13 mouse cellular contexts compared by ENCODE assay signal in the genomic region with DNA sequence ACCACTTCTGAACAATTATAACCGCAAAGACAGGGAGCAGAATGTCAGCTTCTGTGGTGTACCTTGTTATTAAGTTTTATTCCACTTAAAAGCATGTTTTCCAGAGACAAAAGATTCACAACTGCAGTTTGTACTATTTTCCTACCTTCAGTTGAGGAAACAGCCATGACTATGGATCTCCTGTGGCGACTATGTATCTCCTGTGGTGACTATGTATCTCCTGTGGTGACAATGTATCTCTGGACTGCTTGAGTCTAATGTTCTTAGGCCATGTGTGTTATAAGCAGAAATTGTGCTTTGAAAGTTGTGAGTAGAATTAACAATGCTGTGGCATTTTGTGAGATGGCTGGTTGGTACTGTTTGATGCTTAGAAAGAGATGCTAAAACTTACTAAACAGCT. TPM values are rescaled to one million over a fixed set of nuclear protein-coding genes. Genes with fewer than 3 reads are reported as not detected.
DNase-seq lines count a peak whose midpoint lies in the region; ATAC-seq and TF ChIP-seq lines count a peak whose summit lies in the region.
"Had no signal": no experiment of that assay in that cellular context is flagged by ENCODE, and none has a peak within 500 bp of the region (broad histone marks: within the 10 kb centered on the region; RNA-seq: fewer than 3 reads in every experiment).

No protein-coding gene starts in this region.

- peak overlapping the region; percentile 49; the same call in 1 of the 2 replicates for H3K4me3 ChIP-seq in heart, embryonic 15.5 days
- peak overlapping the region; percentile 39; the same call in 1 of the 2 replicates for H3K4me3 ChIP-seq in midbrain, postnatal 0 days (ENCODE audit: low read depth, low read length)
- no peak overlapping the region for H3K4me3 ChIP-seq in midbrain, embryonic 14.5 days (replicated peaks; ENCODE audit: low read depth, low read length)
- H3K4me3 ChIP-seq in brown adipose tissue, adult 24 weeks (ENCODE audit: insufficient read depth, low read depth, low read length) = no peak overlapping the region
- H3K4me3 ChIP-seq in lung, postnatal 0 days (ENCODE audit: low read depth, low read length) = no peak overlapping the region
- H3K4me3 ChIP-seq: midbrain, embryonic 12.5 days had no signal

- TF ChIP-seq EP300 in lung, postnatal 0 days (IDR thresholded peaks at IDR 0.05) = no peak

- no peaks in the 10 kb centered on the region for H3K36me3 ChIP-seq in heart, embryonic 15.5 days
- H3K36me3 ChIP-seq in midbrain, postnatal 0 days (ENCODE audit: insufficient read depth, low read length) = no peaks in the 10 kb centered on the region
- H3K36me3 ChIP-seq in midbrain, embryonic 14.5 days (ENCODE audit: control insufficient read depth, insufficient read depth, low read length) = no peaks in the 10 kb centered on the region
- no peaks in the 10 kb centered on the region for H3K36me3 ChIP-seq in lung, postnatal 0 days (ENCODE audit: insufficient read depth, low read length)
- H3K36me3 ChIP-seq: forebrain, embryonic 10.5 days; hindbrain, embryonic 10.5 days; limb, embryonic 10.5 days; midbrain, embryonic 12.5 days had no signal

- TF ChIP-seq CTCF in midbrain, postnatal 0 days (IDR thresholded peaks at IDR 0.05) = no peak
- no peak for TF ChIP-seq CTCF in lung, postnatal 0 days (IDR thresholded peaks at IDR 0.05)

- H3K9me3 ChIP-seq in heart, embryonic 15.5 days (replicated peaks) = no peaks in the 10 kb centered on the region
- no peaks in the 10 kb centered on the region for H3K9me3 ChIP-seq in midbrain, postnatal 0 days (ENCODE audit: low read length)
- no peaks in the 10 kb centered on the region for H3K9me3 ChIP-seq in midbrain, embryonic 14.5 days (ENCODE audit: control insufficient read depth, low read length)
- H3K9me3 ChIP-seq in lung, postnatal 0 days (ENCODE audit: low read length) = no peaks in the 10 kb centered on the region
- H3K9me3 ChIP-seq: forebrain, embryonic 10.5 days; hindbrain, embryonic 10.5 days; limb, embryonic 10.5 days; midbrain, embryonic 12.5 days had no signal

- WGBS in heart, embryonic 15.5 days = 64% methylated on average over 2 of the region's 2 CpGs
- WGBS in midbrain, postnatal 0 days = 66% methylated on average over 2 of the region's 2 CpGs
- WGBS in midbrain, embryonic 14.5 days = 64% methylated on average over 2 of the region's 2 CpGs
- 67% methylated on average over 2 of the region's 2 CpGs for WGBS in lung, postnatal 0 days

- no peak overlapping the region for H3K9ac ChIP-seq in heart, embryonic 15.5 days
- H3K9ac ChIP-seq in midbrain, postnatal 0 days (replicated peaks; ENCODE audit: low read length, poor library complexity, severe bottlenecking) = no peak overlapping the region
- H3K9ac ChIP-seq in midbrain, embryonic 14.5 days (replicated peaks; ENCODE audit: low read length) = no peak overlapping the region
- no peak overlapping the region for H3K9ac ChIP-seq in lung, postnatal 0 days (replicated peaks; ENCODE audit: low read depth)
- H3K9ac ChIP-seq: midbrain, embryonic 12.5 days had no signal

- peaks cover 34% of the 10 kb centered on the region for H3K4me1 ChIP-seq in heart, embryonic 15.5 days (replicated peaks)
- H3K4me1 ChIP-seq in midbrain, postnatal 0 days (ENCODE audit: insufficient read depth, low read length) = peaks cover 5% of the 10 kb centered on the region; the same call in 1 of the 2 replicates
- H3K4me1 ChIP-seq in midbrain, embryonic 14.5 days (ENCODE audit: control insufficient read depth, insufficient read depth, low read length) = 0 out of 2 replicates have a peak, but pooled peaks cover 14% of the 10 kb centered on the region
- H3K4me1 ChIP-seq in brown adipose tissue, adult 24 weeks (ENCODE audit: control insufficient read depth, insufficient read depth, insufficient read length, low read length) = peaks cover 10% of the 10 kb centered on the region; the same call in 1 of the 2 replicates
- H3K4me1 ChIP-seq in lung, postnatal 0 days (ENCODE audit: insufficient read depth, low read depth, low read length) = peaks cover 7% of the 10 kb centered on the region; the same call in 1 of the 2 replicates

- no peak for ATAC-seq in heart, embryonic 15.5 days (replicated peaks; ENCODE audit: insufficient number of reproducible peaks, insufficient read depth, low FRiP score, low read depth)
- no peak for ATAC-seq in midbrain, postnatal 0 days (ENCODE audit: low FRiP score)
- no peak for ATAC-seq in midbrain, embryonic 14.5 days (ENCODE audit: low FRiP score, low TSS enrichment)
- ATAC-seq in lung, postnatal 0 days = no peak

- H3K27me3 ChIP-seq in heart, embryonic 15.5 days = no peaks in the 10 kb centered on the region
- no peaks in the 10 kb centered on the region for H3K27me3 ChIP-seq in midbrain, postnatal 0 days (ENCODE audit: insufficient read depth, low read length)
- H3K27me3 ChIP-seq in midbrain, embryonic 14.5 days (ENCODE audit: control insufficient read depth, insufficient read depth, low read length) = no peaks in the 10 kb centered on the region
- H3K27me3 ChIP-seq in lung, postnatal 0 days (replicated peaks; ENCODE audit: insufficient read depth, low read length) = no peaks in the 10 kb centered on the region
- H3K27me3 ChIP-seq: midbrain, embryonic 12.5 days had no signal

- peak overlapping the region; percentile 64 for H3K4me2 ChIP-seq in heart, embryonic 15.5 days
- no peak overlapping the region for H3K4me2 ChIP-seq in midbrain, postnatal 0 days (ENCODE audit: low read depth, low read length, poor library complexity, severe bottlenecking)
- H3K4me2 ChIP-seq in midbrain, embryonic 14.5 days (ENCODE audit: low read length) = no peak overlapping the region
- H3K4me2 ChIP-seq in lung, postnatal 0 days (replicated peaks; ENCODE audit: low read depth, low read length) = no peak overlapping the region

- intact Hi-C loops in heart, postnatal 14 days (cut with DNase I) = no loop called here

- no peak for DNase-seq in heart, postnatal 14 days
- no peak for DNase-seq in midbrain, postnatal 0 days (ENCODE audit: low spot score)
- no peak for DNase-seq in midbrain, embryonic 14.5 days
- DNase-seq in testis, postnatal 14 days (ENCODE audit: low spot score) = no peak
- DNase-seq in lung, postnatal 0 days (ENCODE audit: low spot score) = no peak
- DNase-seq: cerebellum, adult 9-11 months; spleen, adult 18-20 months had no signal

- peak overlapping the region; percentile 82 for H3K27ac ChIP-seq in heart, embryonic 15.5 days
- no peak overlapping the region for H3K27ac ChIP-seq in midbrain, postnatal 0 days (ENCODE audit: low read depth, low read length)
- H3K27ac ChIP-seq in midbrain, embryonic 14.5 days (replicated peaks; ENCODE audit: low read depth, low read length) = no peak overlapping the region
- H3K27ac ChIP-seq in brown adipose tissue, adult 24 weeks (replicated peaks; ENCODE audit: low read depth, low read length) = peak overlapping the region; percentile 24; the same call in 1 of the 2 replicates
- H3K27ac ChIP-seq in lung, postnatal 0 days (ENCODE audit: low read length) = no peak overlapping the region
- H3K27ac ChIP-seq: limb, embryonic 10.5 days; midbrain, embryonic 12.5 days had no signal

RNA-seq across cellular contexts. Expression of gene Hivep2, which starts 51.5 kb away (rescaled TPM):
- 4.8 and 5.4 TPM in 2 replicates for polyA plus RNA-seq in heart, embryonic 15.5 days (2015; fragmentation: Nextera tagmentation; extraction: Ambion mirVana)
- total RNA-seq in heart, postnatal 14 days (2021) = 10 to 100 TPM; 28.1 to 28.8 TPM
- 37.5 and 40.9 TPM in 2 replicates for total RNA-seq in midbrain, postnatal 0 days (2014; rRNA removed)
- 10.6 and 10.8 TPM in 2 replicates for polyA plus RNA-seq in midbrain, postnatal 0 days (2015; fragmentation: Nextera tagmentation; extraction: Ambion mirVana)
- 12.8 TPM in 2 replicates for polyA plus RNA-seq in midbrain, embryonic 14.5 days (2014; fragmentation: Nextera tagmentation; extraction: Ambion mirVana)
- polyA plus RNA-seq in brown adipose tissue, adult 24 weeks (2012; ENCODE audit: insufficient read depth, insufficient read length, missing spikeins) = 11.9 and 12.6 TPM in 2 replicates
- polyA plus RNA-seq in lung, postnatal 0 days (2015; fragmentation: Nextera tagmentation; extraction: Ambion mirVana) = 4.5 and 6.2 TPM in 2 replicates

Comparison
In these comparisons a context has a peak if more than half of its experiments do, and no peak if none do; other contexts are left out.
1. H3K4me3 ChIP-seq: peak in heart, embryonic 15.5 days (single experiment) and midbrain, postnatal 0 days (single experiment); none in midbrain, embryonic 14.5 days (single experiment), brown adipose tissue, adult 24 weeks (single experiment) and lung, postnatal 0 days (single experiment).
2. H3K27ac ChIP-seq: peak in heart, embryonic 15.5 days (single experiment) and brown adipose tissue, adult 24 weeks (single experiment); none in midbrain, postnatal 0 days (single experiment), midbrain, embryonic 14.5 days (single experiment) and lung, postnatal 0 days (single experiment).